Mouse (Mus musculus) liver, embryonic 13.5 days (tissue): ENCODE measurements around the gene Washc4. TPM values are rescaled to one million over a fixed set of nuclear protein-coding genes. Genes with fewer than 3 reads are reported as not detected.

Experiments
- ATAC-seq: fragments of 200-750 bp; cut with Nextera tagmentation; 2 replicates; pipeline ENCODE4 v1.8.0; 2017; ENCODE audit warnings: low read depth, mild to moderate bottlenecking, moderate number of reproducible peaks, moderate library complexity
- DNase-seq: peaks from one replicate; pipeline ENCODE4 v3.0.0; 2022
- H3K27ac ChIP-seq: fragments of 300-500 bp; sonication (generic); 2 replicates; pipeline ENCODE4 v1.5.1; 2015; ENCODE audit warnings: moderate library complexity, mild to moderate bottlenecking, inconsistent platforms
- H3K27me3 ChIP-seq: fragments of 300-500 bp; sonication (generic); 2 replicates; pipeline ENCODE4 v1.6.1; 2015; ENCODE audit warnings: mild to moderate bottlenecking, inconsistent platforms
- H3K36me3 ChIP-seq: fragments of 300-500 bp; sonication (generic); 2 replicates; pipeline ENCODE4 v1.6.1; 2015; ENCODE audit warnings: mild to moderate bottlenecking, inconsistent platforms
- H3K4me1 ChIP-seq: fragments of 300-500 bp; sonication (generic); replicated peaks from 2 replicates; pipeline ENCODE4 v1.6.1; 2015; ENCODE audit warnings: inconsistent platforms
- H3K4me2 ChIP-seq: fragments of 300-500 bp; sonication (generic); 2 replicates; pipeline ENCODE4 v1.6.1; 2015; ENCODE audit warnings: inconsistent platforms, mild to moderate bottlenecking, moderate library complexity
- H3K4me3 ChIP-seq: fragments of 300-500 bp; sonication (generic); replicated peaks from 2 replicates; pipeline ENCODE4 v1.5.1; 2015; ENCODE audit warnings: mild to moderate bottlenecking, inconsistent platforms
- H3K9ac ChIP-seq: fragments of 300-500 bp; sonication (generic); 2 replicates; pipeline ENCODE4 v1.6.1; 2015; ENCODE audit warnings: mild to moderate bottlenecking, inconsistent platforms
- H3K9me3 ChIP-seq: fragments of 300-500 bp; sonication (generic); replicated peaks from 2 replicates; pipeline ENCODE4 v1.6.1; 2016; ENCODE audit warnings: inconsistent platforms
- WGBS: fragments of 180-500 bp; shearing (Covaris S2); methylation state at CpG from one replicate; pipeline ENCODE4 v1.1.7; 2015; ENCODE audit not compliant: insufficient replicate concordance; 5-methylcytosine and 5-hydroxymethylcytosine counted together
- polyA plus RNA-seq: library from polyadenylated mRNA; unstranded; fragments of >200 nt; fragmentation: Nextera tagmentation; extraction: Ambion mirVana; gene quantifications from 2 replicates; pipeline ENCODE4 v1.2.1, GENCODE M21; 2015

Gene Washc4
- polyA plus RNA-seq, 1 experiment from 2014 or later, result 11.2 TPM

DNA sequence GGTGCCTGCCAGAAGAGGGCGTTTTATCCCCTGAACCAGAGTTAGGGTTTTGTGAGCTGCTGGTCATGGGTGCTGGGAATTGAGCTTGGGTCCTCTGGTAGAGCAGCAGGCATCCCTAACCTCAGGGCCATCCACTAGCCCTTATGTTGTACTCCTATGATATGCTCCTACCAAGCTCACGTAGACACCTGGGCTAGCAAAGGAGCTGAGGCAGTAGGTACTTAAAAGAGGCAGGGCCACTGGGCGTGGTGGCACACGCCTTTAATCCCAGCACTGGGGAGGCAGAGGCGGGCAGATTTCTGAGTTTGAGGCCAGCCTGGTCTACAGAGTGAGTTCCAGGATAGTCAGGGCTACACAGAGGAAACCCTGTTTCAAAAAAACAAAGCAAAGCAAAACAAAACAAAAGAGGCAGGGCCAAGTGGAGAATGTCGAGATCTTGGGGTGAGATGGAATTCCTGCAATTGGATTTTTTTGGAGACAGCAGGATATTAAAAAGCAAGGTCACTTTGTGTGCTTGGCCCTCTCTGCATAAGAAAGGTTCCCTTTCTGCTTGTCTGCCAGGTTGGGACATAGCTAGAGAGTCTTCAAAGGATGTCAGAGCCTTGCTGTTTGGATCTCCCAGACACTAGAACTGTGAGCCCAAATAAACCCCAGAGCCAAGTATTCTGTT is 4.1 kb upstream of the Washc4 start:
- H3K4me2 ChIP-seq, result no peak overlapping the region
- ATAC-seq, result no peak
- no peak for DNase-seq
- H3K9me3 ChIP-seq, result no peaks in the 10 kb centered on the region
- H3K36me3 ChIP-seq, result no peaks in the 10 kb centered on the region
- WGBS, result 57% methylated on average over 6 of the region's 6 CpGs
- no peak overlapping the region for H3K27ac ChIP-seq
- peaks cover 4% of the 10 kb centered on the region for H3K4me1 ChIP-seq
- no peak overlapping the region for H3K9ac ChIP-seq
- no peak overlapping the region for H3K4me3 ChIP-seq
- peaks cover 12% of the 10 kb centered on the region for H3K27me3 ChIP-seq

GRCm38 (mm10) chr10:83540092-83540491 is 3.5 kb upstream of the Washc4 start:
- no peak overlapping the region for H3K4me3 ChIP-seq
- no peak overlapping the region for H3K27ac ChIP-seq
- H3K27me3 ChIP-seq, result 0 out of 2 replicates have a peak, but pooled peaks cover 5% of the 10 kb centered on the region
- no peaks in the 10 kb centered on the region for H3K36me3 ChIP-seq
- no peak overlapping the region for H3K9ac ChIP-seq
- DNase-seq (no peak), ATAC-seq (no peak)
- WGBS, result 44% methylated on average over 3 of the region's 3 CpGs
- H3K9me3 ChIP-seq, result no peaks in the 10 kb centered on the region
- H3K4me1 ChIP-seq, result peaks cover 10% of the 10 kb centered on the region
- H3K4me2 ChIP-seq, result no peak overlapping the region

GRCm38 (mm10) chr10:83542241-83542640 is 1.3 kb upstream of the Washc4 start:
- H3K36me3 ChIP-seq, result no peaks in the 10 kb centered on the region
- peaks cover 17% of the 10 kb centered on the region for H3K4me1 ChIP-seq
- no peak overlapping the region for H3K4me2 ChIP-seq
- H3K9me3 ChIP-seq, result no peaks in the 10 kb centered on the region
- DNase-seq, result no peak
- H3K4me3 ChIP-seq, result no peak overlapping the region
- 59% methylated on average over 7 of the region's 7 CpGs for WGBS
- 0 out of 2 replicates have a peak, but pooled peaks cover under 1% of the 10 kb centered on the region for H3K27me3 ChIP-seq
- no peak for ATAC-seq
- H3K9ac ChIP-seq, result no peak overlapping the region
- no peak overlapping the region for H3K27ac ChIP-seq

DNA sequence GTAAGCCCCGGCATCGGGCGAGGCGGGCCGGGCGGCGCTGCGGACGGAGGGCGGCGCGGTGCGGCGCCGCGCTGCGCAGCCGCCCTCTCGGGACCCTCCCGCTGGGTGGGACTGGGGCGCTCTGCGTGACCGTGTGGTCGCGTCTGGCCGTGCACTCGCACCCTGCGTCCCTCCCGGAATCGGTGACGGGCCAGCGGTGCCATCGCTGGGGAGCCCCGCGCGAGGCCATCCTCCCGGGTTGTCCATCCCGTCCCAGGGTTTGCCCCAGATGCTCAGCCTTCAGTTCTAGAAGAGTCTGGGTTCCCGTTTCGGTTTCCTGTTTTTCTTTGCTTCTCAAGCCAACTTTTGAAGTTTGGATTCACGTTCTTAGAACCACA is 539 bp downstream of the Washc4 start:
- Histone ChIP-seq H3K4me2 (peak overlapping the region; percentile 81), H3K27ac (peak overlapping the region; percentile 83), H3K36me3 (peaks cover 3% of the 10 kb centered on the region; the same call in 1 of the 2 replicates), H3K9ac (peak overlapping the region; percentile 89), H3K27me3 (no peaks in the 10 kb centered on the region), H3K9me3 (no peaks in the 10 kb centered on the region), H3K4me1 (peaks cover 17% of the 10 kb centered on the region), H3K4me3 (peak overlapping the region; percentile 92)
- under 1% methylated on average over 36 of the region's 41 CpGs for WGBS
- DNase-seq, result no peak
- ATAC-seq, result peak; percentile 88

DNA sequence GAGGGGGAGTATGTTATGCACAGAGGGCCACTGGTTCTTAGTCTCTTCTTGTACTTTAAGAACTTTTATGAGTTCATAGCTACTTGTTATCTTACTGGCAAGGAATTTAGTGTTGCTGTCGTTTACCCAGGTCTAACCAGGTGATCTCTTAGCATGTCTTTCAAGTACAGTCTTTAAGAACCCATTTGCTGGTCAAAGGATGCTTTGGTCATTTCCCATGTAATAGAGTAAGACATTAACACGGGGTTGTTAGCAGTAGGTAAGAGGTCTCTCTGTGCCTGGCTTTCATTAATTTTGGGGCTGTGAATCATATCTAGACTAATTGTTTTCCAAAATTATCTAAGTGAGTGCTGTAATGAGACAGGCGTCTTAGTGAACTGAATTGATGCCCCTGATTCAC is 1.8 kb downstream of the Washc4 start:
- H3K9ac ChIP-seq, result no peak overlapping the region
- H3K36me3 ChIP-seq, result peaks cover 12% of the 10 kb centered on the region
- H3K9me3 ChIP-seq, result no peaks in the 10 kb centered on the region
- 60% methylated on average over 3 of the region's 3 CpGs for WGBS
- peaks cover 17% of the 10 kb centered on the region for H3K4me1 ChIP-seq
- no peak for ATAC-seq
- H3K4me2 ChIP-seq, result peak overlapping the region; percentile 81; the same call in 1 of the 2 replicates
- DNase-seq, result no peak
- no peaks in the 10 kb centered on the region for H3K27me3 ChIP-seq
- peak overlapping the region; percentile 92; the same call in 1 of the 2 replicates for H3K4me3 ChIP-seq
- H3K27ac ChIP-seq, result no peak overlapping the region

- H3K9me3 ChIP-seq, result no peaks in the 10 kb centered on the region
- no peaks in the 10 kb centered on the region for H3K27me3 ChIP-seq
- DNase-seq (no peak), ATAC-seq (no peak)
- H3K4me2 ChIP-seq, result no peak overlapping the region
- H3K27ac ChIP-seq, result no peak overlapping the region
- no peak overlapping the region for H3K9ac ChIP-seq
- H3K4me3 ChIP-seq, result no peak overlapping the region
- no peaks in the 10 kb centered on the region for H3K4me1 ChIP-seq
- H3K36me3 ChIP-seq, result peaks cover 70% of the 10 kb centered on the region
Measured at GRCm38 (mm10) chr10:83563005-83563404, 19.5 kb downstream of the Washc4 start.

GRCm38 (mm10) chr10:83565449-83566441 is 22.2 kb downstream of the Washc4 start:
- peaks cover 60% of the 10 kb centered on the region for H3K36me3 ChIP-seq
- H3K4me1 ChIP-seq, result no peaks in the 10 kb centered on the region
- DNase-seq, result no peak
- H3K4me3 ChIP-seq, result no peak overlapping the region
- ATAC-seq, result no peak
- WGBS, result 71% methylated on average over 7 of the region's 7 CpGs
- no peak overlapping the region for H3K9ac ChIP-seq
- no peak overlapping the region for H3K27ac ChIP-seq
- no peak overlapping the region for H3K4me2 ChIP-seq
- H3K27me3 ChIP-seq, result no peaks in the 10 kb centered on the region
- H3K9me3 ChIP-seq, result no peaks in the 10 kb centered on the region

- H3K9ac ChIP-seq, result no peak overlapping the region
- H3K4me2 ChIP-seq, result no peak overlapping the region
- DNase-seq (no peak), ATAC-seq (no peak)
- no peak overlapping the region for H3K4me3 ChIP-seq
- no peaks in the 10 kb centered on the region for H3K4me1 ChIP-seq
- no peaks in the 10 kb centered on the region for H3K27me3 ChIP-seq
- no peaks in the 10 kb centered on the region for H3K9me3 ChIP-seq
- H3K36me3 ChIP-seq, result peaks cover 65% of the 10 kb centered on the region
- no peak overlapping the region for H3K27ac ChIP-seq
- WGBS, result 84% methylated on average over 6 of the region's 6 CpGs
Measured at GRCm38 (mm10) chr10:83590801-83591200, 47.2 kb downstream of the Washc4 start.

GRCm38 (mm10) chr10:83592616-83593015 is 49.1 kb downstream of the Washc4 start:
- Histone ChIP-seq H3K36me3 (peaks cover 61% of the 10 kb centered on the region), H3K27me3 (no peaks in the 10 kb centered on the region), H3K9ac (no peak overlapping the region), H3K4me3 (no peak overlapping the region), H3K9me3 (no peaks in the 10 kb centered on the region), H3K4me2 (no peak overlapping the region), H3K4me1 (no peaks in the 10 kb centered on the region), H3K27ac (no peak overlapping the region)
- 82% methylated on average over 7 of the region's 7 CpGs for WGBS
- no peak for ATAC-seq
- no peak for DNase-seq

- no peaks in the 10 kb centered on the region for H3K4me1 ChIP-seq
- no peaks in the 10 kb centered on the region for H3K27me3 ChIP-seq
- no peak overlapping the region for H3K27ac ChIP-seq
- H3K4me3 ChIP-seq, result no peak overlapping the region
- H3K9ac ChIP-seq, result no peak overlapping the region
- no peak overlapping the region for H3K4me2 ChIP-seq
- DNase-seq, result no peak
- no peak for ATAC-seq
- no peaks in the 10 kb centered on the region for H3K9me3 ChIP-seq
- WGBS, result 86% methylated on average over 5 of the region's 5 CpGs
- H3K36me3 ChIP-seq, result peaks cover 58% of the 10 kb centered on the region
Measured at GRCm38 (mm10) chr10:83594526-83594925, 51.0 kb downstream of the Washc4 start.

DNA sequence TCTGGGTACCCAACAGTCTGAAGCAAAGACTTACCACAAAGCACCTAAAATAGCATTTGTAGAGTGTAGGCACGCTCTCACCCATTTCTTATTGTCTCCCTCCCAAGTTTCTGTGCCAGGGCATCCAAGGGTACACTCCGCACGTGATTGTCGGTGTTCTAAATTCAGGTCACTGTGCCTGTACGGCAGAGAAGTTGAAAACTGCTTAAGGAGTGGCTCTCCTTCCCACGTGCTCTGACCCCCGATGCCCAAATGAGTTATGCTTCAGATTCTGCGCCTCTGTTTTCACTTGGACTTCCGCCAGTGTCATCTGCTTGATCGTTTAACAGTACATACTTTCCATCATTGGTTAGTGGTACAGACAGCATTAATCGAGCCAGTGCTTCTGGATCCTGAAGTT is 57.1 kb downstream of the Washc4 start:
- 86% methylated on average over 11 of the region's 11 CpGs for WGBS
- H3K4me3 ChIP-seq, result no peak overlapping the region

More for the DNA sequence above, 57.1 kb downstream of the Washc4 start:
- Histone ChIP-seq H3K4me2 (no peak overlapping the region), H3K9me3 (no peaks in the 10 kb centered on the region), H3K4me1 (no peaks in the 10 kb centered on the region), H3K9ac (no peak overlapping the region), H3K27ac (no peak overlapping the region), H3K36me3 (peaks cover 49% of the 10 kb centered on the region), H3K27me3 (no peaks in the 10 kb centered on the region)
- no peak for DNase-seq
- no peak for ATAC-seq
